Mouse (Mus musculus) hindbrain, embryonic 15.5 days (tissue): ENCODE measurements around the gene Padi1. TPM values are rescaled to one million over a fixed set of nuclear protein-coding genes. Genes with fewer than 3 reads are reported as not detected.

ENCODE experiments used
- ATAC-seq: fragments of 200-750 bp; cut with Nextera tagmentation; 2 replicates; pipeline ENCODE4 v1.8.0; 2017; ENCODE audit warnings: low read depth, moderate number of reproducible peaks, moderate TSS enrichment; ENCODE audit not compliant: low FRiP score
- H3K27ac ChIP-seq: fragments of 300-500 bp; sonication (generic); replicated peaks from 2 replicates; pipeline ENCODE4 v1.5.1; 2015; ENCODE audit warnings: mild to moderate bottlenecking, inconsistent platforms
- H3K27me3 ChIP-seq: fragments of 300-500 bp; sonication (generic); 2 replicates; pipeline ENCODE4 v1.6.1; 2015; ENCODE audit warnings: control low read depth, inconsistent platforms
- H3K36me3 ChIP-seq: fragments of 300-500 bp; sonication (generic); 2 replicates; pipeline ENCODE4 v1.6.1; 2015; ENCODE audit warnings: control low read depth, inconsistent platforms
- H3K4me1 ChIP-seq: fragments of 300-500 bp; sonication (generic); replicated peaks from 2 replicates; pipeline ENCODE4 v1.6.1; 2015; ENCODE audit warnings: control low read depth, inconsistent platforms
- H3K4me2 ChIP-seq: fragments of 300-500 bp; sonication (generic); 2 replicates; pipeline ENCODE4 v1.6.1; 2015; ENCODE audit warnings: moderate library complexity, mild to moderate bottlenecking, inconsistent platforms
- H3K4me3 ChIP-seq: fragments of 300-500 bp; sonication (generic); 2 replicates; pipeline ENCODE4 v1.5.1; 2015; ENCODE audit warnings: mild to moderate bottlenecking, inconsistent platforms
- H3K9ac ChIP-seq: fragments of 300-500 bp; sonication (generic); 2 replicates; pipeline ENCODE4 v1.6.1; 2015; ENCODE audit warnings: inconsistent platforms
- H3K9me3 ChIP-seq: fragments of 300-500 bp; sonication (generic); 2 replicates; pipeline ENCODE4 v1.6.1; 2016; ENCODE audit warnings: control low read depth, inconsistent platforms
- WGBS: fragments of 180-500 bp; shearing (Covaris S2); methylation state at CpG from one replicate; pipeline ENCODE4 v1.1.7; 2015; 5-methylcytosine and 5-hydroxymethylcytosine counted together
- polyA plus RNA-seq: library from polyadenylated mRNA; unstranded; fragments of >200 nt; fragmentation: Nextera tagmentation; extraction: Ambion mirVana; gene quantifications from 2 replicates; pipeline ENCODE4 v1.2.1, GENCODE M21; 2015

The Padi1 gene
- 0.06 TPM in 1 of 2 replicates, not detected in the other for polyA plus RNA-seq

GRCm38 (mm10) chr4:140845666-140846065 is at the start of gene Padi1:
Gene Padi1, minus strand, starts transcription at chr4:140845778.
- H3K4me1 ChIP-seq = no peaks in the 10 kb centered on the region
- H3K36me3 ChIP-seq = no peaks in the 10 kb centered on the region
- no peaks in the 10 kb centered on the region for H3K9me3 ChIP-seq
- no peak within 1 kb of the TSS for H3K4me2 ChIP-seq
- no peak within 1 kb of the TSS for H3K27ac ChIP-seq
- 0 out of 2 replicates have a peak, but pooled peaks cover 2% of the 10 kb centered on the region for H3K27me3 ChIP-seq
- ATAC-seq = no peak
- H3K4me3 ChIP-seq = no peak within 1 kb of the TSS
- H3K9ac ChIP-seq = no peak within 1 kb of the TSS
- WGBS = 59% methylated on average over 6 of the region's 6 CpGs

GRCm38 (mm10) chr4:140892163-140892530 is 46.6 kb upstream of the Padi1 start:
- H3K9ac ChIP-seq = no peak overlapping the region
- WGBS = 66% methylated on average over 1 of the region's 1 CpGs

GRCm38 (mm10) chr4:140891525-140892162 is 46.1 kb upstream of the Padi1 start:
- no peak overlapping the region for H3K27ac ChIP-seq
- whole genome bisulfite sequencing = 94% methylated on average over 14 of the region's 14 CpGs
- no peaks in the 10 kb centered on the region for H3K27me3 ChIP-seq
- H3K9me3 ChIP-seq = peaks cover 8% of the 10 kb centered on the region
- no peak overlapping the region for H3K4me2 ChIP-seq
- no peak overlapping the region for H3K9ac ChIP-seq
- no peak for ATAC-seq
- H3K4me3 ChIP-seq = no peak overlapping the region
- no peaks in the 10 kb centered on the region for H3K4me1 ChIP-seq
- H3K36me3 ChIP-seq = no peaks in the 10 kb centered on the region

More at GRCm38 (mm10) chr4:140892163-140892530, 46.6 kb upstream of the Padi1 start:
- ATAC-seq = no peak
- H3K9me3 ChIP-seq = peaks cover 8% of the 10 kb centered on the region
- no peaks in the 10 kb centered on the region for H3K27me3 ChIP-seq
- no peak overlapping the region for H3K4me3 ChIP-seq
- no peak overlapping the region for H3K27ac ChIP-seq
- H3K36me3 ChIP-seq = no peaks in the 10 kb centered on the region
- H3K4me1 ChIP-seq = no peaks in the 10 kb centered on the region
- no peak overlapping the region for H3K4me2 ChIP-seq

- no peak for ATAC-seq
- no peak overlapping the region for H3K4me2 ChIP-seq
- no peak overlapping the region for H3K4me3 ChIP-seq
- WGBS = 40% methylated on average over 4 of the region's 4 CpGs
- H3K9ac ChIP-seq = no peak overlapping the region
- no peaks in the 10 kb centered on the region for H3K4me1 ChIP-seq
- no peak overlapping the region for H3K27ac ChIP-seq
- no peaks in the 10 kb centered on the region for H3K9me3 ChIP-seq
- no peaks in the 10 kb centered on the region for H3K27me3 ChIP-seq
- H3K36me3 ChIP-seq = no peaks in the 10 kb centered on the region
These were observed 38.3 kb upstream of the Padi1 start for GRCm38 (mm10) chr4:140883852-140884251.

- Histone ChIP-seq H3K4me2 (no peak overlapping the region), H3K9me3 (no peaks in the 10 kb centered on the region), H3K27me3 (no peaks in the 10 kb centered on the region), H3K4me3 (no peak overlapping the region), H3K36me3 (no peaks in the 10 kb centered on the region), H3K4me1 (no peaks in the 10 kb centered on the region), H3K9ac (no peak overlapping the region), H3K27ac (no peak overlapping the region)
- no peak for ATAC-seq
- 97% methylated on average over 3 of the region's 3 CpGs for WGBS
These were observed 37.4 kb upstream of the Padi1 start for GRCm38 (mm10) chr4:140882981-140883380.

DNA sequence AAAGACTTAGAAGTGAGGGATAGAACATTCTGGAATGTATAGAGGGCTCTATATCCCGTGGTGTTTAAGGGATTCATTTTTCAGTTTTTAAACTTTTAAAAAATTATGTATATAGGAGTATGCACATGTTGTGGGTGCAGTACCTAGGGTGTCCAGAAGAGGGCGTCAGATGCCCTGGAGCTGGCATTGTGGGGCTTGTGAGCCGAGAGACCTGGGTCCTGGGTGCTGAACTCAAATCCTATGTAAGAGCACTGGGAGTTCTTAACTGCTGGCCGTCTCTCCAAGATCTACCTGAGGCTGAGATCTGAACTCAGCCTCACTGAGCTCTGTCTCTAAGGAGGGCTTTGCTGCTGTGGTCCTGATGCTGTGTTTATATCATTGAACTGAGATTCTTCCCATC is 36.8 kb upstream of the Padi1 start:
- Histone ChIP-seq H3K9ac (no peak overlapping the region), H3K27me3 (no peaks in the 10 kb centered on the region), H3K36me3 (no peaks in the 10 kb centered on the region), H3K4me2 (no peak overlapping the region), H3K4me1 (no peaks in the 10 kb centered on the region), H3K27ac (no peak overlapping the region), H3K4me3 (no peak overlapping the region), H3K9me3 (no peaks in the 10 kb centered on the region)
- 70% methylated on average over 4 of the region's 4 CpGs for WGBS
- ATAC-seq = no peak

DNA sequence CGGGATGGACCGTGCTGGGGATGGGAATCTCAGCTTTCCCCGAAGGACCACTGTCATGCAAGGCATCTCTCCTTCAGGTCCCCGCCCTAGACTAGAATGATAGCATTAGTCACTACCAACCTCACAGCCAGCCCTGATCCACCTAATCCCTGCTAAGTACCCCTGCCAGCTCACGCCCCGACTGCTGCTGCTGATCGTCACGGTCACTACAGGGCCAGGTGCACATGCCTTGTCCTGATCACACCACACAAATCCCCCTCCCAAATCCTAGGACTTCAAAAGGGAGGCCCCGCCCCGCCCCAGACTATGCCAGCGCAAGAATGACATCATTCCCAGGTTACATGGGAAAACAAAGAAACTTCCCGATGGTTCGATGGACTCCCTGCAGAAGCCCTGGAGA is 36.2 kb upstream of the Padi1 start:
- H3K9me3 ChIP-seq = no peaks in the 10 kb centered on the region
- no peak overlapping the region for H3K27ac ChIP-seq
- H3K36me3 ChIP-seq = no peaks in the 10 kb centered on the region
- no peak overlapping the region for H3K4me3 ChIP-seq
- WGBS = 92% methylated on average over 13 of the region's 13 CpGs
- no peak for ATAC-seq
- no peaks in the 10 kb centered on the region for H3K4me1 ChIP-seq
- H3K4me2 ChIP-seq = no peak overlapping the region
- no peak overlapping the region for H3K9ac ChIP-seq
- no peaks in the 10 kb centered on the region for H3K27me3 ChIP-seq

- Histone ChIP-seq H3K27me3 (no peaks in the 10 kb centered on the region), H3K9ac (no peak overlapping the region), H3K36me3 (no peaks in the 10 kb centered on the region), H3K9me3 (no peaks in the 10 kb centered on the region), H3K4me3 (no peak overlapping the region), H3K27ac (no peak overlapping the region), H3K4me2 (no peak overlapping the region), H3K4me1 (no peaks in the 10 kb centered on the region)
- WGBS = 89% methylated on average over 8 of the region's 8 CpGs
- no peak for ATAC-seq
These were observed 35.6 kb upstream of the Padi1 start for GRCm38 (mm10) chr4:140881026-140881670.

DNA sequence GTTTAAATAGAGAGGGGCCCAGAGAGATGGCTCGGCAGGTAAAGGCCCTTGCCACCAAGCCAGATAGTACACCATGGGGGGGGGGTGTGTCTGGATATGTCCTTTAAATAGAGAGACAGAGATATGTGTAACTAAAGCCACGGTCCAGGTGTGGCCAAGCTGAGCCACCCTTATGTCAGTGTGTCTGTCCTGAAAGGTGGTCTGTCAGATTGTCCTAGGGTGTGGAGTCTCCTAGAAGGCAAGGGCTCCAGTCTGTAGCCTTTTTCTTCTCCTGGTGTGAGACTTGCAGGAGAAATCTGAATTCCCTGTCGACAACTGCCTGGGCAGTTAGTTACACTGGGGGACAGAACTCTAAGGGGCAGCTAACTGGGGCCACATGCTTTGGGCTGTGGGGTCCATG is 34.6 kb upstream of the Padi1 start:
- H3K27ac ChIP-seq = no peak overlapping the region
- H3K27me3 ChIP-seq = no peaks in the 10 kb centered on the region
- no peak overlapping the region for H3K4me3 ChIP-seq
- H3K9ac ChIP-seq = no peak overlapping the region
- H3K4me1 ChIP-seq = no peaks in the 10 kb centered on the region
- no peaks in the 10 kb centered on the region for H3K9me3 ChIP-seq
- WGBS = 90% methylated on average over 3 of the region's 3 CpGs
- ATAC-seq = no peak
- H3K36me3 ChIP-seq = no peaks in the 10 kb centered on the region
- no peak overlapping the region for H3K4me2 ChIP-seq

- ATAC-seq = no peak
- 58% methylated on average over 4 of the region's 4 CpGs for WGBS
- H3K36me3 ChIP-seq = no peaks in the 10 kb centered on the region
- no peaks in the 10 kb centered on the region for H3K9me3 ChIP-seq
- no peaks in the 10 kb centered on the region for H3K27me3 ChIP-seq
- H3K4me1 ChIP-seq = no peaks in the 10 kb centered on the region
- H3K9ac ChIP-seq = no peak overlapping the region
- H3K4me3 ChIP-seq = no peak overlapping the region
- H3K4me2 ChIP-seq = no peak overlapping the region
- no peak overlapping the region for H3K27ac ChIP-seq
These were observed 34.2 kb upstream of the Padi1 start for GRCm38 (mm10) chr4:140879739-140880138.

- H3K27me3 ChIP-seq = no peaks in the 10 kb centered on the region
- WGBS = 94% methylated on average over 6 of the region's 6 CpGs
- H3K9me3 ChIP-seq = no peaks in the 10 kb centered on the region
- H3K36me3 ChIP-seq = no peaks in the 10 kb centered on the region
- no peak overlapping the region for H3K9ac ChIP-seq
- H3K4me1 ChIP-seq = no peaks in the 10 kb centered on the region
- no peak overlapping the region for H3K27ac ChIP-seq
- ATAC-seq = no peak
- no peak overlapping the region for H3K4me2 ChIP-seq
- no peak overlapping the region for H3K4me3 ChIP-seq
These were observed 33.5 kb upstream of the Padi1 start for GRCm38 (mm10) chr4:140879116-140879515.

DNA sequence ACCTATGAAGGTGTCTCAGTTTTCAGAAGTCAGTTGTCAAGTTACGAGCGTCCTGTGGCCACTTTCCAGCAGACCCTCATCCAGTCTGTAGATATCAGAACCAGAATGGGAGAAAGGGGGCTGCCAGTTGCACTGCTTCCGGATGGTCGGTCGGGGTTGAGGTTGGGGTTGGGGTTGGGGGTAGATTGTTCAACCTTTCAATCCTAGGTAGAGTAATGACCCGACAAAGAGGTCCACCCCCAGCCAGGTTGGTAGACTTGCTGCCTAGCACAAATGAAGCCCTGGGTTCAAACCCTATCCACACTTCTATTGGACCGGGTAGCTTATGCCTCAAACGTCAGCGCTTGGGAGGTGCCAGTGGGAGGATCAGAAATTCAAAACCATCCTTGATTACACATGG is 33.1 kb upstream of the Padi1 start:
- H3K4me2 ChIP-seq = no peak overlapping the region
- 92% methylated on average over 9 of the region's 9 CpGs for WGBS

DNA sequence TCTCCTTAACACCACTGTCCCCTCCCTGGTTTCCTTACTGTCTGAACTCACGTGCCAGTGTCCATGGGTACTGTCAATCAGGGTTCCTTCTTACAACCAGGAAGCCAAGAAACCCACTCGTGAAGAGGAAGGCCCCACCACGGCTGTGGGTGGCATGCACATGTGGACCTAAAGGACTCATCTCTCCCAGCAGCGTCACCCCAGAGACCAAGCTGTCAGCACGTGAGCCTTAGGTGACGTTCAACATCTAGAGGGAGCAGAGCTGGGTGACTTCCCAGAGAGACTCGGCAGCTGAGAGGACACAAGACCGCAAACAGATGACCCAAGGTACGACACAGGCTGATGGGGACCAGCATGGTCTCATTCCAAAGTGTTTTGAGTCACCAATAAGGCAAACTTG is 31.9 kb upstream of the Padi1 start:
- no peak overlapping the region for H3K4me2 ChIP-seq
- no peaks in the 10 kb centered on the region for H3K36me3 ChIP-seq
- no peaks in the 10 kb centered on the region for H3K27me3 ChIP-seq
- H3K4me3 ChIP-seq = no peak overlapping the region
- H3K9ac ChIP-seq = no peak overlapping the region
- WGBS = 61% methylated on average over 9 of the region's 9 CpGs
- H3K4me1 ChIP-seq = no peaks in the 10 kb centered on the region
- no peak overlapping the region for H3K27ac ChIP-seq
- ATAC-seq = no peak
- no peaks in the 10 kb centered on the region for H3K9me3 ChIP-seq

More for the DNA sequence above, 33.1 kb upstream of the Padi1 start:
- H3K36me3 ChIP-seq = no peaks in the 10 kb centered on the region
- no peak overlapping the region for H3K27ac ChIP-seq
- no peaks in the 10 kb centered on the region for H3K4me1 ChIP-seq
- no peak for ATAC-seq
- H3K9me3 ChIP-seq = no peaks in the 10 kb centered on the region
- H3K27me3 ChIP-seq = no peaks in the 10 kb centered on the region
- no peak overlapping the region for H3K9ac ChIP-seq
- H3K4me3 ChIP-seq = no peak overlapping the region
